ENCODE assay signal across 13 mouse cellular contexts in the genomic region with DNA sequence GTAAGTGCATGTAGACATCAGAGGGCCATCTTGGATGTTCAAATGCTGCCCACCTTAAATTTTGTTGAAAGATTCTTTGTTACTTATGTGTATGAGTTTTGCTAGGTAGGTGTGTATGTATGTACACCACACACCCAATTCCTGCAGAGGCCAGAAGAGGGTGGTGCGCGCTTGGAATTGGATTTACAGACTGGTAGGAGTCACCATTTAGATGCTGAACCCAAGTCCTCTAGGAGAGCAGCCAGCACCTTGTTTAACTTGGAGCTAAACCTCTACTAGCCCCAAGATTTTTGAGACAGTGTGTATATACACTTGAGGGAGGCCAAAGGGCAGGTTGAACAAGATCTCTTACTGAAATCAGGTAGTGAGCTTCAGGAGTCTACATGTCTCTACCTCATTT. TPM values are rescaled to one million over a fixed set of nuclear protein-coding genes. Genes with fewer than 3 reads are reported as not detected.
A peak's percentile ranks its signal among the peaks of the same experiment; 100 is the strongest.
DNase-seq lines count a peak whose midpoint lies in the region; ATAC-seq and TF ChIP-seq lines count a peak whose summit lies in the region.
"Had no signal": no experiment of that assay in that cellular context is flagged by ENCODE, and none has a peak within 500 bp of the region (broad histone marks: within the 10 kb centered on the region; RNA-seq: fewer than 3 reads in every experiment).

No protein-coding gene starts in this region.

- no peak for DNase-seq in hindbrain, postnatal 0 days (ENCODE audit: low spot score)
- DNase-seq in lung, postnatal 25 days (ENCODE audit: low spot score), result peak; percentile 32
- DNase-seq in lung, postnatal 4 days, result no peak
- peak; percentile 54 for DNase-seq in NIH3T3 (ENCODE audit: low read depth)
- peak; percentile 41 for DNase-seq in naive thymus-derived CD4-positive, alpha-beta T cell, adult 2 months (ENCODE audit: low read depth)
- no peak for DNase-seq in right cerebral cortex, postnatal 10 days (ENCODE audit: low spot score in 2 of 2)
- DNase-seq in gastrocnemius, postnatal 25 days, result no peak
- DNase-seq: cerebellum, adult 11-12 months; heart, postnatal 10 days had no signal

- H3K4me2 ChIP-seq in hindbrain, postnatal 0 days (ENCODE audit: low read depth, low read length), result no peak overlapping the region
- H3K4me2 ChIP-seq in hindbrain, embryonic 13.5 days, result no peak overlapping the region
- H3K4me2 ChIP-seq: midbrain, embryonic 13.5 days; neural tube, embryonic 12.5 days had no signal

- no peak overlapping the region for H3K9ac ChIP-seq in hindbrain, postnatal 0 days (replicated peaks; ENCODE audit: low read length)
- no peak overlapping the region for H3K9ac ChIP-seq in hindbrain, embryonic 13.5 days
- H3K9ac ChIP-seq: midbrain, embryonic 13.5 days; neural tube, embryonic 12.5 days had no signal

- peak; percentile 34 for TF ChIP-seq CTCF in hindbrain, postnatal 0 days (IDR thresholded peaks at IDR 0.05; ENCODE audit: low read depth)

- 95% methylated on average over 2 of the region's 2 CpGs for WGBS in hindbrain, postnatal 0 days
- WGBS in hindbrain, embryonic 13.5 days, result 97% methylated on average over 2 of the region's 2 CpGs

- H3K27ac ChIP-seq in hindbrain, postnatal 0 days, result no peak overlapping the region
- H3K27ac ChIP-seq in hindbrain, embryonic 13.5 days, result no peak overlapping the region
- H3K27ac ChIP-seq: midbrain, embryonic 13.5 days; neural tube, embryonic 12.5 days had no signal

- peaks cover 7% of the 10 kb centered on the region; the same call in 1 of the 2 replicates for H3K4me1 ChIP-seq in hindbrain, postnatal 0 days (ENCODE audit: insufficient read depth, low read length)
- H3K4me1 ChIP-seq in hindbrain, embryonic 13.5 days (replicated peaks), result peaks cover 33% of the 10 kb centered on the region

- H3K4me3 ChIP-seq in hindbrain, postnatal 0 days (ENCODE audit: low read length), result no peak overlapping the region
- H3K4me3 ChIP-seq in hindbrain, embryonic 13.5 days, result no peak overlapping the region
- H3K4me3 ChIP-seq: midbrain, embryonic 13.5 days; neural tube, embryonic 12.5 days had no signal

- H3K27me3 ChIP-seq in hindbrain, postnatal 0 days (ENCODE audit: insufficient read depth, low read length), result no peaks in the 10 kb centered on the region
- H3K27me3 ChIP-seq in hindbrain, embryonic 13.5 days, result no peaks in the 10 kb centered on the region
- H3K27me3 ChIP-seq: CH12.LX; midbrain, embryonic 13.5 days; neural tube, embryonic 12.5 days had no signal

- peaks cover 19% of the 10 kb centered on the region for H3K36me3 ChIP-seq in hindbrain, postnatal 0 days (ENCODE audit: insufficient read depth, low read length)
- peaks cover 34% of the 10 kb centered on the region for H3K36me3 ChIP-seq in hindbrain, embryonic 13.5 days

- no peaks in the 10 kb centered on the region for H3K9me3 ChIP-seq in hindbrain, postnatal 0 days (ENCODE audit: low read length)
- no peaks in the 10 kb centered on the region for H3K9me3 ChIP-seq in hindbrain, embryonic 13.5 days
- H3K9me3 ChIP-seq: midbrain, embryonic 13.5 days; neural tube, embryonic 12.5 days had no signal

- no peak for ATAC-seq in hindbrain, postnatal 0 days
- no peak for ATAC-seq in hindbrain, embryonic 13.5 days (ENCODE audit: low FRiP score)
- ATAC-seq: midbrain, embryonic 13.5 days had no signal

RNA-seq across cellular contexts. Expression of a gene that starts 2.8 kb away (rescaled TPM):
- total RNA-seq in hindbrain, postnatal 0 days (2014; rRNA removed), result 97.7 and 154 TPM in 2 replicates
- polyA plus RNA-seq in hindbrain, postnatal 0 days (2015; fragmentation: Nextera tagmentation; extraction: Ambion mirVana), result 539 and 575 TPM in 2 replicates
- 537 and 543 TPM in 2 replicates for polyA plus RNA-seq in hindbrain, embryonic 13.5 days (2015; fragmentation: Nextera tagmentation; extraction: Ambion mirVana)
- total RNA-seq in gastrocnemius, postnatal 25 days (2021), result 100 to 1,000 TPM; 361 to 390 TPM

RNA-seq across cellular contexts. Expression of a gene that starts 14.7 kb away (rescaled TPM):
- total RNA-seq in hindbrain, postnatal 0 days (2014; rRNA removed), result 98.7 and 104 TPM in 2 replicates
- 71.8 and 76.5 TPM in 2 replicates for polyA plus RNA-seq in hindbrain, postnatal 0 days (2015; fragmentation: Nextera tagmentation; extraction: Ambion mirVana)
- polyA plus RNA-seq in hindbrain, embryonic 13.5 days (2015; fragmentation: Nextera tagmentation; extraction: Ambion mirVana), result 92.1 and 97.7 TPM in 2 replicates
- total RNA-seq in gastrocnemius, postnatal 25 days (2021), result 10 to 100 TPM; 52.8 to 54.3 TPM

RNA-seq across cellular contexts. Expression of a gene that starts 19.1 kb away (rescaled TPM):
- total RNA-seq in hindbrain, postnatal 0 days (2014; rRNA removed), result 18.6 and 20.6 TPM in 2 replicates
- 9.1 and 10.0 TPM in 2 replicates for polyA plus RNA-seq in hindbrain, postnatal 0 days (2015; fragmentation: Nextera tagmentation; extraction: Ambion mirVana)
- 32.0 and 34.6 TPM in 2 replicates for polyA plus RNA-seq in hindbrain, embryonic 13.5 days (2015; fragmentation: Nextera tagmentation; extraction: Ambion mirVana)
- 1 to 10 TPM; 4.7 to 7.3 TPM for total RNA-seq in gastrocnemius, postnatal 25 days (2021)

RNA-seq across cellular contexts. Expression of a gene that starts 26.8 kb away (rescaled TPM):
- total RNA-seq in hindbrain, postnatal 0 days (2014; rRNA removed), result 2.1 and 3.9 TPM in 2 replicates
- polyA plus RNA-seq in hindbrain, postnatal 0 days (2015; fragmentation: Nextera tagmentation; extraction: Ambion mirVana), result 3.0 and 3.4 TPM in 2 replicates
- 4.6 and 4.9 TPM in 2 replicates for polyA plus RNA-seq in hindbrain, embryonic 13.5 days (2015; fragmentation: Nextera tagmentation; extraction: Ambion mirVana)
- 1 to 10 TPM; 7.3 to 7.6 TPM for total RNA-seq in gastrocnemius, postnatal 25 days (2021)

RNA-seq across cellular contexts. Expression of a gene that starts 39.2 kb away (rescaled TPM):
- 33.6 and 39.5 TPM in 2 replicates for total RNA-seq in hindbrain, postnatal 0 days (2014; rRNA removed)
- polyA plus RNA-seq in hindbrain, postnatal 0 days (2015; fragmentation: Nextera tagmentation; extraction: Ambion mirVana), result 42.1 and 42.9 TPM in 2 replicates
- polyA plus RNA-seq in hindbrain, embryonic 13.5 days (2015; fragmentation: Nextera tagmentation; extraction: Ambion mirVana), result 43.7 and 44.8 TPM in 2 replicates
- 10 to 100 TPM; 19.6 to 20.2 TPM for total RNA-seq in gastrocnemius, postnatal 25 days (2021)

Comparison
In these comparisons a context has a peak if more than half of its experiments do, and no peak if none do; other contexts are left out.
1. DNase-seq: peak in lung, postnatal 25 days (single experiment), NIH3T3 (single experiment) and naive thymus-derived CD4-positive, alpha-beta T cell, adult 2 months (single experiment); none in hindbrain, postnatal 0 days (single experiment), lung, postnatal 4 days (0 of 2), right cerebral cortex, postnatal 10 days (0 of 2) and gastrocnemius, postnatal 25 days (single experiment).